Comparison of ENCODE assay signal across 9 mouse cellular contexts in genomic region chr4:115133621-115134295, GRCm38 (mm10). TPM values are rescaled to one million over a fixed set of nuclear protein-coding genes. Genes with fewer than 3 reads are reported as not detected.
DNase-seq lines count a peak whose midpoint lies in the region; ATAC-seq and TF ChIP-seq lines count a peak whose summit lies in the region.
"Had no signal": no experiment of that assay in that cellular context is flagged by ENCODE, and none has a peak within 500 bp of the region (broad histone marks: within the 10 kb centered on the region; RNA-seq: fewer than 3 reads in every experiment).

TSS of gene Cyp4x1 (minus strand) at chr4:115134281.

- H3K4me2 ChIP-seq in forebrain, embryonic 12.5 days: peak within 1 kb of the TSS; percentile 82
- H3K4me2 ChIP-seq in midbrain, embryonic 11.5 days: peak within 1 kb of the TSS; percentile 57

- H3K4me1 ChIP-seq in ES-Bruce4 (ENCODE audit: control insufficient read depth, insufficient read depth, low read length): no peaks in the 10 kb centered on the region
- peaks cover 11% of the 10 kb centered on the region for H3K4me1 ChIP-seq in forebrain, embryonic 12.5 days
- peaks cover 3% of the 10 kb centered on the region for H3K4me1 ChIP-seq in midbrain, embryonic 11.5 days (ENCODE audit: control insufficient read depth, insufficient read depth, low read length)

- no peak within 1 kb of the TSS for H3K27ac ChIP-seq in ES-Bruce4 (ENCODE audit: insufficient read depth, low read length)
- no peak within 1 kb of the TSS for H3K27ac ChIP-seq in forebrain, embryonic 12.5 days
- peak within 1 kb of the TSS; percentile 98 for H3K27ac ChIP-seq in layer of hippocampus, adult 2 months
- H3K27ac ChIP-seq in midbrain, embryonic 11.5 days (ENCODE audit: low read depth, low read length): no peak within 1 kb of the TSS
- no peak within 1 kb of the TSS for H3K27ac ChIP-seq in gastrocnemius, adult 2 months

- H3K36me3 ChIP-seq in ES-Bruce4 (ENCODE audit: control insufficient read depth, insufficient read depth, low read length, poor library complexity, severe bottlenecking): no peaks in the 10 kb centered on the region
- H3K36me3 ChIP-seq in forebrain, embryonic 12.5 days (replicated peaks): no peaks in the 10 kb centered on the region
- H3K36me3 ChIP-seq in midbrain, embryonic 11.5 days (ENCODE audit: control insufficient read depth, insufficient read depth, low read length): no peaks in the 10 kb centered on the region

- ATAC-seq in forebrain, embryonic 12.5 days (ENCODE audit: low FRiP score): peak; percentile 86
- ATAC-seq in midbrain, embryonic 11.5 days (ENCODE audit: low FRiP score): peak; percentile 88

- under 1% methylated on average over 29 of the region's 29 CpGs for WGBS in forebrain, embryonic 12.5 days
- WGBS in midbrain, embryonic 11.5 days: under 1% methylated on average over 29 of the region's 29 CpGs

- H3K9ac ChIP-seq in ES-Bruce4 (ENCODE audit: low read depth, poor library complexity, severe bottlenecking): no peak within 1 kb of the TSS
- peak within 1 kb of the TSS; percentile 61 for H3K9ac ChIP-seq in forebrain, embryonic 12.5 days
- H3K9ac ChIP-seq in midbrain, embryonic 11.5 days (ENCODE audit: low read length): peak within 1 kb of the TSS; percentile 36

- TF ChIP-seq CTCF in ES-Bruce4 (IDR thresholded peaks at IDR 0.05; ENCODE audit: low read depth, low read length): no peak
- no peak for TF ChIP-seq CTCF in layer of hippocampus, adult 2 months (conservative IDR thresholded peaks at IDR 0.05)
- no peak for TF ChIP-seq CTCF in gastrocnemius, adult 2 months (IDR thresholded peaks at IDR 0.05)

- 0 out of 2 replicates have a peak, but pooled peaks have one; percentile 22 for TF ChIP-seq EP300 in ES-Bruce4 (IDR thresholded peaks at IDR 0.05; ENCODE audit: insufficient read depth, low read depth, low read length)

- no peaks in the 10 kb centered on the region for H3K9me3 ChIP-seq in ES-Bruce4 (replicated peaks; ENCODE audit: control insufficient read depth, insufficient read depth, low read length, poor library complexity, severe bottlenecking)
- H3K9me3 ChIP-seq in forebrain, embryonic 12.5 days: no peaks in the 10 kb centered on the region
- no peaks in the 10 kb centered on the region for H3K9me3 ChIP-seq in midbrain, embryonic 11.5 days (ENCODE audit: control insufficient read depth, low read length)

- H3K27me3 ChIP-seq in ES-Bruce4 (ENCODE audit: control insufficient read depth, insufficient read depth, low read length, poor library complexity, severe bottlenecking): no peaks in the 10 kb centered on the region
- H3K27me3 ChIP-seq in forebrain, embryonic 12.5 days: peaks cover 26% of the 10 kb centered on the region
- H3K27me3 ChIP-seq in midbrain, embryonic 11.5 days (ENCODE audit: control insufficient read depth, insufficient read depth, low read length): no peaks in the 10 kb centered on the region

- TF ChIP-seq POLR2A in ES-Bruce4 (IDR thresholded peaks at IDR 0.05; ENCODE audit: insufficient read depth, low read length): no peak

- DNase-seq in brain, adult 2 months (ENCODE audit: low read depth, low spot score): peak; percentile 95
- peak; percentile 63 to 66 for DNase-seq in layer of hippocampus, adult 2 months (ENCODE audit: low spot score in 2 of 2)
- peak; percentile 92 for DNase-seq in midbrain, embryonic 11.5 days (ENCODE audit: low spot score, missing footprints)
- DNase-seq in urinary bladder, postnatal 4 days (ENCODE audit: low spot score in 2 of 2): no peak
- no peak for DNase-seq in T-cell, adult 2 months (ENCODE audit: low spot score)
- DNase-seq in gastrocnemius, adult 2 months: no peak

- intact Hi-C loops in gastrocnemius, adult 2 months (cut with DNase I): no loop called here

- peak within 1 kb of the TSS; percentile 62 for H3K4me3 ChIP-seq in ES-Bruce4 (ENCODE audit: low read depth, low read length)
- H3K4me3 ChIP-seq in forebrain, embryonic 12.5 days (replicated peaks): peak within 1 kb of the TSS; percentile 48
- peak within 1 kb of the TSS; percentile 55 for H3K4me3 ChIP-seq in layer of hippocampus, adult 2 months
- H3K4me3 ChIP-seq in midbrain, embryonic 11.5 days (ENCODE audit: low read depth, low read length): peak within 1 kb of the TSS; percentile 32
- no peak within 1 kb of the TSS for H3K4me3 ChIP-seq in gastrocnemius, adult 2 months

RNA-seq across cellular contexts. Expression of gene Cyp4x1, which starts in this region (rescaled TPM):
- polyA plus RNA-seq in ES-Bruce4 (2011; ENCODE audit: insufficient read depth, insufficient read length, low read depth, missing spikeins): 0.43 and 0.52 TPM in 2 replicates
- 0.83 and 1.1 TPM in 2 replicates for polyA plus RNA-seq in forebrain, embryonic 12.5 days (2016; fragmentation: Nextera tagmentation; extraction: Ambion mirVana)
- total RNA-seq in layer of hippocampus, adult 2 months (2021): 1 to 10 TPM; 8.2 to 8.3 TPM
- polyA plus RNA-seq in midbrain, embryonic 11.5 days (2014; fragmentation: Nextera tagmentation; extraction: Ambion mirVana): 0.90 and 1.4 TPM in 2 replicates
- not detected for total RNA-seq in gastrocnemius, adult 2 months (2021)
- polyA plus RNA-seq: small intestine, adult 2 months had no signal

Comparison
In these comparisons a context has a peak if more than half of its experiments do, and no peak if none do; other contexts are left out.
1. RNA of gene Cyp4x1 (total RNA-seq): 8.2 to 8.3 TPM in layer of hippocampus, adult 2 months; not detected in gastrocnemius, adult 2 months; every median in the first group is over 4 times any median in the second.
2. DNase-seq: peak in brain, adult 2 months (single experiment), layer of hippocampus, adult 2 months (2 of 2) and midbrain, embryonic 11.5 days (single experiment); none in urinary bladder, postnatal 4 days (0 of 2), T-cell, adult 2 months (single experiment) and gastrocnemius, adult 2 months (single experiment).